Mouse (Mus musculus): ENCODE data around the gene Whrn.

The Whrn gene

DNA sequence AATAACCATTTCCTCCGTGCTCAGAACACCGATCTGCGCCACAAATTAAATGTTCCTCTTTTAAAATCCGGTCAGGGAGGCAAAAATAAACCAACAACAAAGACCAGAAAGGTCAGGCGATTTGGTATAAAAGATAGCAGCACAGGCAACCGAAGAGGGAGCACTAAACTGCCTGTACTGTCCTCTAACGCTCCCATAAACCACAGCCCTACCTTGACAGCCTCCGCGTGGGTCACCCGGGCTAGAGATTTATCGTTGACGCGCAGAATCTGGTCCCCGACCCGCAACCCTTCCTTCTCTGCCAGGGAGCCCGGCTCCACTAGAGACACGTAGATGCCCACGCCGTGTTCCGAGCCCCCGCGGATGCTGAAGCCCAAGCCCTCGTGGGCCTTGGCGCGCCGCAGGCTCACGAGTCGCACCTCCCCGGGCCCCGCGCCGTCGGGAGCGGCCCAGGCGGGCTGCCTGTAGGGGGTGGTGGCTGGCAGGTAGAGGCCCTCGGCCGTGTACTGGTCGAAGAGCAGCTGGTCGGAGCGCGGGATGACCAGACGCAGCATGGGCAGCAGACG lies 1.3 kb downstream of the Whrn start:
- DNase-seq (ENCODE audit: low spot score in 2 of 2): no peak

DNA sequence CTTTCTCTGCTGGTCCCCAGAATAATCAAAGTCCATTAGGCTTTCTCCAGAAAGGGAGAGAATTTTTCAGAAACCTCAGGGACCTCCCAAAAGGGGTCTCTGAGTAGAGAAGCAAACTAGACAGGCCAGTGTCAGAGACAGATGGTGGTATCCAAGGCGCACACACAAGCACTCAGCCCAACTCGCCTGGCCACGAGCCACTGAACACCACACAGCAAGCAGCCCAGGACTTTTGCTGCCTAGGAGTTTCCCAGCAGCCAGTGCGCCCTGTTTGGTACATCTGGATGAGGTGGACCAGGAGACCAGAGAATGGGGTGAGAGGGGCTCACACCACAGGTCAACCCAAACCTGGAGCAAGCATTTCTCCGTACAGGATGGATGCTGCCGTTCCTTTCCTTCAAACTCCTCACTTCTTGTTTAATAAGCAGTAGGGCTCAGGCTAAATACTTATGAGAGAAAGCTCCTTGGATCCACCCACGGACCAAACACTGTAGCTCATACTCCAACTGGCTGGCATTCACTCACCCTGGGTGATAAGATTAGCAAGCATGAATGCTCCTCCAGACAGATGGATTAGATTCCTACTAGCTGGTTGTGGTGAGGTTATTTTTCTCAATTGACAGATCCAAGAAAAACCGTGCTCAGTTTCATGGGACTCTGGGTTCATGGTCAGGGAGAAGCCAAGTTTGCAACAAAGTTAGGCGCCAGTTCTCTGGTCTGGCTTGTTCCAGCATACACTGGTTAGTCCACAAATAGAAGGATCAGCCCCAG lies 2.3 kb downstream of the Whrn start:
- no peak for DNase-seq (ENCODE audit: low spot score in 2 of 2)

DNA sequence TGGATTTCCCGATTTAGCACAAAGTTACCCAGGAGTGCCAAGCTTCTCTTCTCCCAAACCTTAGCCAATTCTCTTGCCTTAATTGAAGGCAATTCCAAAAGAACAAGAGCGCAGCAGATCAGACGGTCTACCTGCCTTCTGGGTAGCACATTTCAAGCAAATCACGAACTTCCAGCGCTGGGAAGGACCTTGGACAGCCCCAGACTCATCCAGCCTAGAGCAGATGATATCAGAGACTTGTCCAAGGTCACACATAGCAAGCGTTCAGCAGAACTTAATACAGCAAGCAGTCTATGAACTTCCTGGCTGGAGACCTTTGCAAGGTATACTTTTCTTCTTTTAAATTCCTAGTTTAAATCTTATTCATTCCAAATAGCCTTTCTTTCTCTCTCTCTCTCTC lies 4.3 kb downstream of the Whrn start:
- no peak for DNase-seq (ENCODE audit: low spot score in 2 of 2)

DNA sequence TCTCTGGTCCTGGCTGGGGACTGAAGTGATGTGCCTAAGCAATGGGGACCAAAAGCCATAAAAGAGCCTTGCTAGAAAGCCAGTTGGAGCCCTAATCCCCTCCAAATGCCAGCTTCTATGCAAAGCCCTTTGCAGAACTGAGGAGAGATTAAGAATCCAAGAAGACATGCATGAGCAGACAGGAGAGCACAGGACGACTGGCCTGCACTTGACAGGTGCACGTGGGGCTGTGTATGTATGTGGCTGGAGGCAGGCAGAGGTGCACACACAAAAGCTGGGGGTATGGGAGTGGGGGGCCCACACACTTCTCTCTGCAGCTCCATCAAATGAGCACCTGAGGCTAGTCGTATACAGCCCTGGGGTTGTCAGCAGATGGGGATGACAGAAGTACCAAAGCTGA lies 5.6 kb downstream of the Whrn start:
- no peak for DNase-seq (ENCODE audit: low spot score in 2 of 2)

DNA sequence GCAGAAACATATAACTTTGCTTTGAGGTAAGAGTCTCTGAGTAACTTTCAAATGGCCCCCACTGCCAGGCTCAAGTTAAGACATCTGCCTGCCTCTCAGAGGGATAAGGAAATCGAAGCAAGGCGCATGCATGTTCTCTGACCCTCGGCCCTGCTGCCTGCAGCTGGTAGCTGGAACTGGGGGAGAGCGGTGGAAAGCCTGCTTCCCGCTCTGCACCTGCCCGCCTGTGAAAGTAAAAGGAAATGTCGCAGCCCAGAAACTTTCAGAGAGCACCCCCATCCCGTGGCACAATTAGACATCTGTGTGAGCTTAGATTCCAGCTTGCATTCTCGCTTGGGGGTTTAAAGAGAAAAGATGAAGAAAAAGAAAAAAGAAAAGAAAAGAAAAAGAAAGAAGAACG lies 6.1 kb downstream of the Whrn start:
- no peak for DNase-seq (ENCODE audit: low spot score in 2 of 2)

DNA sequence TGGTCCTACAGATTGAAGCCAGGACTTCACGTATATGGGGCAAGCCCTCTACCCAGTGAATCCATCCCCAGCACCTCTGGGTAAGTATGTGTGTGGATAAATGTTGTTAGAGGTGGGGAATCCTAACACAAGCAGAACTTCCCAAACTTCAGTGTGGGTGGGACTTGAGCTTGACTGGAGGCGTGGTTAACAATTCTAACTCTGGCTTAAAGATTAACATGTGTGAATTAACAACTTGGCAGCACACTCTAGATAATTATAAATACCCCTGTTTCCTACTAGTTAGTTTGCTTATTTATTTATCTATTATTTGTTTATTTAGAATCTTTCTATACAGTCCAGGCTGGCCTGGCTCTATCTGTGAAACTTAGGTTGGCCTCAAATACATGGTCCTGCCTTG lies 7.9 kb downstream of the Whrn start:
- no peak for DNase-seq (ENCODE audit: low spot score in 2 of 2)

DNA sequence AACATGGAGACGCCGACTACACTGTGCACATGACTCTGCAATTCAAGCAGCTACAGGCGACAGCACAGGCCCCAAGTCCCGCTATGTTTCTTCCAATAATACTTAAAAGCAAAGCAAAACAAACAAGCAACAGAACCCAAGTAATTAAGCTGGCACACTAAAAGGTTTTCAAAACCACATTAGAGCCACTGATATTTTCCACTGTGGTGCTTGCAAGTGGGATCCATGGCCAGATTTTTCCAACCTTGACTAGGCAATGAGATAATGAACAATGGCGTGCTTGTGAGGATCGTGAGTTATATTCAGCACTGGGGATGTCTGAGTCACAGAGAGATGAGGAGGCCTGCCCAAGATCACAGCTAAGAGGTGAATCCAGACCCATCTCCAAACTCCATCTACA lies 8.5 kb downstream of the Whrn start:
- DNase-seq (ENCODE audit: low spot score in 2 of 2): no peak

DNA sequence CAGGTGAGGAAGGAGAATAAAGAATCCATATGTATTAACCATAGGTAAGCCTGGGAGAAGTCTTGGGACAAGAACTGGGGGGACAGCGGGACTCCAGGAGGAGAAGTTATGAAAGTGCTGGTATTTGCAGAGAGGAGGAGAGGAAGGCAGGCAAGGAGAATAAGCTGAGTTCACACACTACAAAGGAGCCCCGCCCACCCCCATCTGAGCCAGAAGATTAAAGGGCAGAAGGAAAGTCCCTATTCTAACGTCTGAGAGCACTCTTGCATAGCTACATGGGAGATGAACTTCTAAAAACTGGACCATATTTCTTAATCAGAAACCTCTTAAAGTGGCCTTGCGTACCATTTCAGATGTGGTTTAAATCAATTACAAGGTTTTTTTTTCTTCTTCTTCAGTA lies 9.3 kb downstream of the Whrn start:
- no peak for DNase-seq (ENCODE audit: low spot score in 2 of 2)

DNA sequence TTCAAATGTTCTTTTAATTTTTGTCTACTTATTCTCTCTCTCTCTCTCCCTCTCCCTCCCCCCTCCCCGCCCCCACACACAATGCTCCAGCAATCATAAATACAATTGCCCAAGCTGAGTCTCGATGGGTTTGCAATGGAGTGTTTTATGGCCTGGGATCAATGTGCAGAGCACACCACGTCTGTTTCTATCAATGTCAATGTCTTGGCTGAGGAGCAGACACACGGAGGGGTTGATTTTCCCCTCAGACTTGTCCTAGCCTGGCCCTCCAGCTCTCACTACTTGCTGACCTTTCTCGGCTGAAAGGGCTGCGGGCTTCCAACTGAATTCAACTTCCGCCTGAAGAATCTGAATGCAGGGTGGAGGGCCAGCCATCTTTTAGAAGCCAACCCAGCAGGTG lies 12.1 kb downstream of the Whrn start:
- DNase-seq (ENCODE audit: low spot score in 2 of 2): no peak

DNA sequence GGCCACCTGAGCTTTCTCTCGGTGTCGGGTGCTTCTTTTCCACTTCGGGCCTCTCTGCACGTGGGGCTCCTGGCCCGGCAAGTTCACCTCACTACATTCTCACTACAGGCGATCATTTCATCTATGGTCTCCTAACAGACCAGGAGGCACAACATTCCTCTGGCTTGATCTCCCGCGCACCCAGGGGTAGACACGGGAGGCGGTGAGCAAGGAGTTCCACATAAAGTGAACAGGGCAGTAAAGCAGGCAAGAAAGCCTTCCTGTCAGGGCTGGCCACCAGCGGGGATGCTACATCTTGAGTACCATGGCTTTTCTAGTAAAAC lies 15.0 kb downstream of the Whrn start:
- DNase-seq (ENCODE audit: low spot score in 2 of 2): no peak

DNA sequence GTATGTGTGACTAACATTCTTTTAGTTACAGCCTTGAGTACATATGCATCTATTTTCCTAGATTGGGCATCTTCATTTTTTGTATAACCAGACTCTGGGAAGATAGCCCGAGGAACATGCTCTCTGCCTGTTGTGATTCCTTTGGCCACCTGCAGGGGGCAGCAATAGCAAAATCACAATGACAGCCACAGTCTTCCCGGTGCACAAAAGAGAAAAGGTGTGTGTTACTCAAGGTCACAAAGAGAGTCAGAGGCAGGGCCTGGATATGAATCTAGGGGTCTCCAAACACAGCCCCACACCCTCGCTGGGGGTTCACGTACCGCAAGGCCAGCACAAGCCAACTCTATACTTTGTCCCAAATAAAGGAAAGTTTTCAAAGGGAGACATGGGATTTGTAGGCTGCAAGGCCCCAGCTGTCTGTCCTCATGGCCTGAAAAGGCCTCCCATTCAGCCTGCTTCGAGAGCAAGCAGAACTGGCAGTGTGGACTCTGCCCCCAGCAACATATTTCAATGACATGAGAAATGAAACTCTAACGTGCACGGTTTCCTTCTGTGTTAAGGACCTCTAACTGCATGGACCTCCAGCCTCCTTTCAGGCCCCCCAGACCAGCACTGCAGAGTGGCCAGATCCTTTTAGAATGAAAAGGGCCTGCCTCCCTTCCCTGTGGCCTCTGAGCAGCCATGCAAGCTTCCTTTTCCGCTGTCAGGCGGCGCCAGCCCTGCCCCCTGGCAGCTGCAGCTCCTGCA lies 15.5 kb downstream of the Whrn start:
- DNase-seq (ENCODE audit: low spot score in 2 of 2): no peak

DNA sequence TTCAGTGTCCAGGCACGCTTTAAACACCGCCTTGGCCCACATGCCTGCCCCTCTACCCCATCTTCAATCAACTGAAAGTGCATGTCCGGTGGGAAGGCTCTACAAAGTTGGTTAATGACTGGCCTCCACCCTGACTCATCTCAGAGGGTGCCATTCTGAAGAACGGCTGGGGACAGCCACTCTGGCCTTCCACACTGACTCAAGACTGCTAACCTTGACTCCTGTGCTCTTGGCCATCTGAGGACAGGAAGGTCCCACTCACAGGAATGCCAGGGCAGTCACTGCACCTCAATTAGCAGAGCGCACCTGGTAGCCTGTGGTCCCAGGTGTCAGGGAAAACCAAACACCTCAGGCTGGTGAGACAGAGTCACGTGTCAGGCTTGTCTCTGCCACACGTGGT lies 17.8 kb downstream of the Whrn start:
- DNase-seq (ENCODE audit: low spot score in 2 of 2): no peak

DNA sequence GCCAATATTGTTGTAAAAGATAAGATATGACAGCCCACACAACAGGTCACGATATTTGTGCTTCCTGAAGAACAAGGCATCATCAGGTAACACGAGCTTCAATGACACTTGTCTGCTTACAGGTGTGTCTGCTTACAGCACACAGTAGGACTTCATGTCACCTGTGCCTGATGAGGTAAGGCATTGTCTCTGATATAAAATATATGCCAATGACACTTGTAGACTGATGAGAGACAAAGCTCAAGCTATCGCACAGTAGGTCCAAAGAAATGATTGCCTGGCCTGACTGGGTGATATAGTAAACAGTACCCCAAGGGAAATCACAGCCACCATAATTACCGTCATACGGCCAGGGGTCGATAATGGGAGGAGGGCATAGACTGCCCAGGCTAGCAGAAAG lies 18.9 kb downstream of the Whrn start:
- DNase-seq (ENCODE audit: low spot score in 2 of 2): no peak

DNA sequence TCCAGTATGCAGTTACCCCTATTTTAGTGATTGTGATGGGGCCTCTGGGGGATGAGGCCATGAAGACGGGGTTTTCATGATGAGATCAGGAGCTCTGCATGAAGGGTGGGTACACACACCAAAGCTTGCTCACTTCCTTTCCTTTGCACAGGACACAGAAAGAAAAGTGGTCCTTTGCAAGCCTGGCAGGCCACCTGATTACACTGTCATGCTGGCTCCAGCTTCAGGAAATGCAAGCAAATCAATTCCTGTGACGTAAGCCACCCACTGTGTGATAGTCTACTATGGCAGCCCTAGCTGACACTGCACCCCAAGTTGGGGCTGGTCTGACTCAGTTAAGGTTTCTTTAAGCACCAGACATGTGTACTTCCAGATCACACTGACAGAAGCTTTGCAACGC lies 20.6 kb downstream of the Whrn start:
- DNase-seq (ENCODE audit: low spot score in 2 of 2): no peak

DNA sequence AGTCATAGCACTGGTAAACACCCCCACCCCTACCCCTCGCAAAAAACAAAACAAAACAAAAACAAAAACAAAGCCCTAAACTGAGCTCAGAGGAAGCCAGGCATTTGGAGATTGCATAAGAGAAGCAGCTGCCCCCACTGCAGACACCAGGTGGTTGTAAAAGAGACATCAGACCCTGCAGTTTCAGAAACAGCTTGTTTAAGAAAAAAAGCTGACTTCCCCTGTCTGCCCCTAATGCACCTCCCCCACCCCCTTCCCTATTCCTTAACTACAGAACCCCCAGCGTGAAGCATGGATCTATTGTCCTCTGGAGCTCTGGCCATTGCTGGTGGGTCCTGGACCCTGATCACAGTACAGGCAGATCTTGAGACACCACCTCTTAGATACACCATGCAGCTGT lies 21.4 kb downstream of the Whrn start:
- DNase-seq (ENCODE audit: low spot score in 2 of 2): no peak

DNA sequence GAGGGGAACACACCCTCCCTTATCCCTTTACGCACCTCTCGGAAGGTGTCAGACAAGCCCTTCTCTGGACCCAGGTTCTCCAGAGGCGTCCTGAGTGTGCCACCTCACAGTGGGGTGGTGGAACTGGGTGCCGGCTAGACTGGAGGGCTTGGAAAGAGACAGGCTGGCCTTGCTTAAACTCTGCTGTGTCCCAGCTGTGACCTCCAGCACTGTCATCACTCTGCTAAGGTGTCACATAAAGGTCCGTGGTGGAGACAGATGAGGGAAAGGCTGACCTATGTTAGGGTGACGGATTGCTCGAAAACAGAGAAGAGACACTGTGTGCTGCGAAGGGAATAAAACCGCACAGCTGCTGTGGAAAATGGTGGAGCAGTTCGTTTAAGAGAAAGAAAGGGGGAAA lies 28.5 kb downstream of the Whrn start:
- DNase-seq (ENCODE audit: low spot score in 2 of 2): no peak

DNA sequence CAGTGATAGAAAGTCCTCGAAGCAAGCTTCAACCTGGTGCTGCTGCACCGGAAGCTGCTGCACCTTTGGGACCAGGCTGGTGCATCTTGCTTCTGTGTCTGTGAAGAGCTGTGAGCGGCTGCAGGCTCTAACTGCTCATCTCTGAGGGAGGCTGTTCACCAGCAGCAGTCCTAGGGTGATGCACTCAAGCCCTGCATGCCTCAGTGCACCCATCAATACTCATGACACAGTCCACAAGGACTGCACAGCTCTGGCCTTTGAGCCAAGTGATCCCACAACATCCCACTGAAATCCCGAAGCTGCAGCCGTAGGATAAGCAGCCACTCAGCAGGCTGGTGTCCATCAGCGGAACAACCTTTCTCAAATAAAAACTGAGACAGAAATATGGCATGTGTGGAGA lies 29.6 kb downstream of the Whrn start:
- DNase-seq (ENCODE audit: low spot score in 2 of 2): no peak

DNA sequence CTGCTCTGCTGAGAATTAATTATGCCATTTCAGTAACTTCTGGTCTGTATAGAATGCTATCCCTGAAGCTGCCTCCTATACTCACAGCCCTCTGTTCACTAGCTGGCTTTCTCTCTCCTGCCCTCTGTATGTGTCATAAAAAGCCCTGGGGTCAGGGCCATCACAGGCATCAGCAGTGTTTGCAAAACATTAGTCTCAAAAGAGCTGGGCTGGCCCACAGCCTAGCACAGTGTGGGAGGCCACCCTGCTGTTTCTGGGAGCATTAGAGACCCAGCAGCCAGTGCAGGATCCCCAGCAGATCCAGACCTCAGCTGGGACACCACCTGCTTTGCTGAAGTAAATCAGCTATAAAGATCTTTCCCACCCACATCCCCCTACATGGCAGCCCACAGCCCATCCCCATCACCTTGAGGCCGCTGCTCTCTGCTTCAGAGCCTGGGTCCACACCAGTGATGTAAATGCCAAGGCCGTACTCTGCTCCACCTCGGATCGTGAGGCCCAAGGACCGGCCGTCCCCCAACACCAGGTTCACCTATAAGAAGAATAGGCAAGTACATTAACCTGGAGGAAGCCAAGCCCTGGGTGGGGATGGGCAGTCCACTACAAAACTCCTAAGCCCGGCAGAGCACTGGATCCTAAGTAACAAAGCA lies 34.8 kb downstream of the Whrn start:
- no peak for DNase-seq (ENCODE audit: low spot score in 2 of 2)

DNA sequence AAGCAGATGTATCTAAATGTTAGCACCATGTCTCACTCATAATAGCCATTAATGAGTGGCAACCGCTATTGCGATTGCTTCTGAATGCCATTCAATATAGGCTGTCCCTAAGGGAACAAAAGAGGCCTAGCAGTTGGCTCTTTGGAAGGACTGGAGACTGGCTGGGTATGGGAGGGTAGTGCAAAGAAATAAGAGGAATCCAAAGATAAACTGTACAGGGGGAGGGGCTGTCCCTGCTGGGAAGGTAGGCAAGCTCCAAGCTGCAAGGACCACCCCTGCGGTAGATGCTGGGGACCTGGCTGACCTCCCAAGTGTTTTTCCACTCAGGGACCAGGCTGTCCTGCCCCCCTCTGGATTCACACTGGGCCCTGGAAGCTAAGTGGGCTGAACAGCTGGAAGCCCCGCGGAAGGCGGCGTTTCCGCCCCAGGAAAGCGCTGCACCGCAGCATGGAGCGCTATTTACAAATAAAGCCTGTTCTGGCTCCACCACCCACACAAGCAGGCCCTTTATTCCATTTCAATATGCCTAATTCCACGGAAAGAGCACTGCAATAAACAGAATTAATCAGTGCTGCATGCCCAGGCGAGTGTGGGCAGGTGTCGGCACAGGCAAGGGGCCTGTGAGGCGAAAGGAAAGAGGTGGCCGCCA lies 36.5 kb downstream of the Whrn start:
- no peak for DNase-seq (ENCODE audit: low spot score in 2 of 2)

DNA sequence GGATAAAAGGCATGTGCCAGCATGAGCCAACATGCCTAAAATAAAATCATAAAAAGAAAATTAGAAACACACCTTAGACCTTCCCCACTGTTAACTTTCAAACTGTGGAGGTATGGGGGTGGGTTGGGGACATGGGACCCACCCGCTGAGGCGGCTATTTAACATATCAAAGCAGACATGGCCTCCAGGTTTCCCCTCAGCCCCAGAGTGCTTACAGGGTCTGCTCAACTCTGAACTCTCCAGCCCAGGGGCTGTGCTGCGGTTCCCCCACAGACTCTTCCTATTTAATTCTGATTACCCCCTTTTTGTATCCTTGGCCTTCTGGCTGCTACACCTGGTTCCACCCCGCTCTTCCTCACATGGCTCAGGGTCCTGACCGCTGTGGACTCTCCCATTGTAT lies 39.2 kb downstream of the Whrn start:
- no peak for DNase-seq (ENCODE audit: low spot score in 2 of 2)

DNA sequence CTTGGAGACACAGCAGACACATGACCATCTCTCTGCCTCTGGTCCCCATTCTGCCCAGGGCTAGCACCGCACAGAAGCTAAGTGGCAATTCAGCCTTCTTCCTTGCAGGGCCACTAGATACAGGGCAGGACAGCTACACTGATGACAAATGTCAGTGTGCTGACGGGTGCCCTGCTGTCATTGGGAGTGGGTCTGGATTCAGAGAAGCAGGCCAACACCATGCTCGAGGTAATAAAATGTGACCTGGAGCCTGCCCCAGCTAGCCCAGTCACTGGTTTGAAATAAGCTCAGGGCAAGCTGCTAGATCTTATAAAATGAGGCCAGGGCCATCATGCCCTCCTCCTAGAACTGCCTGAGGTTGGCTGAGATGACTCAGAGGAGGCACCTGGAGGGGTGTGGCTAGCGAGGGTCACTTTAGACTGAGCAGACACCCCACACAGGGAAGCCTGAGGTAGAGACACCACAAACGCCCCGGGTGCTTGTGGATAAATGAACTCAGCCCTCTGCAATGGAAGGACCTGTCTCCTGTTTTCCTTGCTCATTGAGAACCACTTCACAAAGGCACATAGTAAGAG lies 41.8 kb downstream of the Whrn start:
- DNase-seq (ENCODE audit: low spot score in 2 of 2): no peak

DNA sequence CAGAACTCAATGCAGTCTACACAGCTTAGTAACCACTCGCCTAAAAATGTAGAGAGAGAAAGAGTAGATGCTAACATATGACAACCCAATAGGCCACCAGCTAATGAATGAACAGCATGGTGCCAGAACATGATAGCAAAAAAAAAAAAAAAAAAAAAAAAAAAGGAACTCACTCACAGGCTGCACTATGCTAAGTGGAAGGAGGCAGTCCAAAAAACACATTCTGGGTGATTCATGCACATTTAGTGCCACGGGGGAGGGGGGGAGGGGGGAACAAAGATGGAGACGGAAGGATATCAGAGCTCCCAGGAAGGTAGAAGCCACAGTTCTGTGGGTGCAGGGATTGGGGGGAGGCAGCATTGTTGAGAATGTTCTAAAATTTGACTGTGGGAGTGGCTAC lies 43.2 kb downstream of the Whrn start:
- no peak for DNase-seq (ENCODE audit: low spot score in 2 of 2)

Data from urinary bladder, postnatal 4 days (tissue).